Mouse (Mus musculus): ENCODE measurements at regions not wholly inside any gene's neighbourhood (a gene's known extent, or its start where the extent isn't known, plus 50 kb on each side); places are given as distances from the start of the nearest gene placed in this dataset.

DNA sequence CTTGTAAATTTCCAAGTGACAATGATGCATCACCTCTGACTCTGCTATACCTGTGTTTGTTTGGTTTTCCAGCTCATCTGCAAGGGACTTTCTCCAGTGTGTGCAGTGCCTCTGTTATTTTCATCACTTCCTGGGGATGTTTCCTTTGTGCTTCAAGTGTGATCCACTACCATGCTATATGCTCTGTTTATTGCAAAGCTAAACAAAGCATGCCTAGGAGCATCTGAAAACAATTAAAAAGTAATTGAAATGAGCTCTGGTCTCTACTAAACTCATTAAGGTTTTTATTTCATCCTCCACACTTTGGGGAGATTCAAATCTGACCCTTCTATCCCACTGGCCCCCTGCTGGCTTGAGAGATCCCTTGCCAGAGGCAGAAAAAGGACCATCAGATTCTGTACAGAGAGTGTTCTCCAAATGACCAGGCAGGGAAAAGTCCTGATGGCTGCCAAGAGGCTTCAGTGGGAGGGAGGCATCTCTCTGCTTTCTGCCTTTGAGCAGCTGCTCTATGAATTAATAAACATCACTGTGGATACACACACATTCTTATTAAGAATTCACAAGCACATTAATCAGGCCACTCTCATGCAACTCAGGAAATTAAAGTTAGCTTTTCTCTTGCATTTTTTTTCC lies 57.0 kb downstream of the Amd2 start:
- H3K9ac ChIP-seq (ENCODE audit: insufficient read depth, low read depth): no peak overlapping the region
- no peak overlapping the region for H3K4me3 ChIP-seq (replicated peaks in 1 of 3; ENCODE audit: low read depth in 2 of 3, low read length in 2 of 3, poor library complexity in 1 of 3)
- dilution Hi-C loops (cut with MboI; ENCODE audit: extremely low pct_ligation_motif_present, extremely low pct_unique_long_range_greater_than_20kb, low sequenced_read_pairs): no loop called here
- H3K4me2 ChIP-seq (ENCODE audit: insufficient read depth, low read depth, poor library complexity, severe bottlenecking): no peak overlapping the region
- no peaks in the 10 kb centered on the region for H3K27me3 ChIP-seq (replicated peaks)
- TF ChIP-seq MAFK (IDR thresholded peaks at IDR 0.05; ENCODE audit: insufficient replicate concordance, low read length): no peak
- TF ChIP-seq CTCF (conservative IDR thresholded peaks at IDR 0.05 in 1 of 2, IDR thresholded peaks at IDR 0.05 in 1 of 2; ENCODE audit: low read depth in 2 of 2, low read length in 2 of 2): no peak
- no peak for TF ChIP-seq NELFE (IDR thresholded peaks at IDR 0.05; ENCODE audit: low read depth, low read length)
- TF ChIP-seq TCF12 (IDR thresholded peaks at IDR 0.05; ENCODE audit: low read depth, low read length): no peak
- TF ChIP-seq RAD21 (IDR thresholded peaks at IDR 0.05; ENCODE audit: low read depth, low read length): no peak
- no peak for TF ChIP-seq GABPA (IDR thresholded peaks at IDR 0.05; ENCODE audit: insufficient replicate concordance, low read depth, low read length)
- TF ChIP-seq TBP (conservative IDR thresholded peaks at IDR 0.05; ENCODE audit: low read depth, low read length): no peak
- no peak for TF ChIP-seq USF1 (IDR thresholded peaks at IDR 0.05; ENCODE audit: low read depth, low read length)
- H3K36me3 ChIP-seq (replicated peaks in 1 of 2; ENCODE audit: control insufficient read depth in 1 of 2, insufficient read depth in 1 of 2, low read length in 1 of 2): no peaks in the 10 kb centered on the region
- H3K4me1 ChIP-seq (ENCODE audit: control insufficient read depth in 1 of 2, insufficient read depth in 2 of 2): peaks cover 0 to 6% of the 10 kb centered on the region in 2 experiments; a peak in 2 of 4 replicates
- H3K9me3 ChIP-seq (replicated peaks; ENCODE audit: low read length): no peaks in the 10 kb centered on the region
- in situ Hi-C loops (cut with MboI; ENCODE audit: low pct_ligation_motif_present, low pct_unique_long_range_greater_than_20kb, low sequenced_read_pairs): no loop called here
- H3K27ac ChIP-seq (ENCODE audit: insufficient read depth, low read depth): no peak overlapping the region
- no peaks in the 10 kb centered on the region for H3K79me2 ChIP-seq (replicated peaks; ENCODE audit: control insufficient read depth, extremely low read depth, insufficient read depth, poor library complexity, severe bottlenecking)
- DNase-seq (ENCODE audit: extremely low read depth): no peak

DNA sequence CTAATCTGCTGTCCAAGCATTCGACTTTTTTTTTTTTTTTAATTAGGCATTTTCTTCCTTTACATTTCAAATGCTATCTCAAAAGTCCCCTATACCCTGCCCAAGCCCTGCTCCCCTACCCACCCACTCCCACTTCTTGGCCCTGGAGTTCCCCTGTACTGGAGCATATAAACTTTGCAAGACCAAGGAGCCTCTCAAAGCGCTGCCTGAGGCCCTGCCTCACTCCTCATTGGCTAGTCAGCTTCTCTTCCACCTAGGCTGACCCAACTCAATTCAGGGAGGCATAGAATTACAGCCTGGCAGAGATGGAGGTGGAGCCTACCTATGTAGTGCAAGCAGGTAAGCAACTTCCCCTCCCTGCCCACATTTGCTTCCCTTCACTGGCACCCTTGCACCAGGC lies 61.8 kb downstream of the Amd2 start:
- Histone ChIP-seq H3K4me3 (replicated peaks in 1 of 3; ENCODE audit: low read depth in 2 of 3, low read length in 2 of 3, poor library complexity in 1 of 3) (no peak overlapping the region), H3K9me3 (replicated peaks; ENCODE audit: low read length) (no peaks in the 10 kb centered on the region), H3K27me3 (replicated peaks) (no peaks in the 10 kb centered on the region), H3K9ac (ENCODE audit: insufficient read depth, low read depth) (no peak overlapping the region), H3K27ac (ENCODE audit: insufficient read depth, low read depth) (no peak overlapping the region), H3K36me3 (replicated peaks in 1 of 2; ENCODE audit: control insufficient read depth in 1 of 2, insufficient read depth in 1 of 2, low read length in 1 of 2) (no peaks in the 10 kb centered on the region), H3K4me1 (ENCODE audit: control insufficient read depth in 1 of 2, insufficient read depth in 2 of 2) (peaks cover 0 to 6% of the 10 kb centered on the region in 2 experiments; a peak in 2 of 4 replicates), H3K79me2 (replicated peaks; ENCODE audit: control insufficient read depth, extremely low read depth, insufficient read depth, poor library complexity, severe bottlenecking) (no peaks in the 10 kb centered on the region), H3K4me2 (ENCODE audit: insufficient read depth, low read depth, poor library complexity, severe bottlenecking) (no peak overlapping the region)
- dilution Hi-C loops (cut with MboI; ENCODE audit: extremely low pct_ligation_motif_present, extremely low pct_unique_long_range_greater_than_20kb, low sequenced_read_pairs) (no loop called here), in situ Hi-C loops (cut with MboI; ENCODE audit: low pct_ligation_motif_present, low pct_unique_long_range_greater_than_20kb, low sequenced_read_pairs) (no loop called here)
- DNase-seq (ENCODE audit: extremely low read depth): no peak
- TF ChIP-seq MAFK (IDR thresholded peaks at IDR 0.05; ENCODE audit: insufficient replicate concordance, low read length) (no peak), UBTF (IDR thresholded peaks at IDR 0.05; ENCODE audit: low read depth, low read length) (no peak), MAZ (IDR thresholded peaks at IDR 0.05; ENCODE audit: low read depth, low read length) (no peak), ZMIZ1 (IDR thresholded peaks at IDR 0.05; ENCODE audit: low read depth, low read length) (no peak), CHD2 (IDR thresholded peaks at IDR 0.05; ENCODE audit: low read length) (no peak), ZNF384 (IDR thresholded peaks at IDR 0.05; ENCODE audit: low read depth, low read length) (no peak), MYC (IDR thresholded peaks at IDR 0.05; ENCODE audit: low read depth, low read length) (no peak), PAX5 (IDR thresholded peaks at IDR 0.05; ENCODE audit: low read length) (no peak), KAT2A (IDR thresholded peaks at IDR 0.05; ENCODE audit: insufficient replicate concordance, low read length) (no peak), MXI1 (IDR thresholded peaks at IDR 0.05; ENCODE audit: low read depth, low read length) (no peak), BHLHE40 (IDR thresholded peaks at IDR 0.05; ENCODE audit: low read depth, low read length) (no peak), ZC3H11A (IDR thresholded peaks at IDR 0.05; ENCODE audit: low read depth, low read length) (no peak), MAX (IDR thresholded peaks at IDR 0.05; ENCODE audit: low read length) (no peak), E2F4 (IDR thresholded peaks at IDR 0.05; ENCODE audit: insufficient replicate concordance, low read depth, low read length) (no peak), RCOR1 (conservative IDR thresholded peaks at IDR 0.05; ENCODE audit: low read depth, low read length) (no peak), JUND (conservative IDR thresholded peaks at IDR 0.05; ENCODE audit: low read depth, low read length) (no peak), GABPA (IDR thresholded peaks at IDR 0.05; ENCODE audit: insufficient replicate concordance, low read depth, low read length) (no peak), TCF12 (IDR thresholded peaks at IDR 0.05; ENCODE audit: low read depth, low read length) (no peak), SMC3 (IDR thresholded peaks at IDR 0.05; ENCODE audit: low read depth, low read length) (no peak), USF2 (conservative IDR thresholded peaks at IDR 0.05; ENCODE audit: low read depth, low read length) (no peak)

Data from CH12.LX (cell line).